Mouse (Mus musculus): ENCODE measurements around the gene Cd19. TPM values are rescaled to one million over a fixed set of nuclear protein-coding genes. Genes with fewer than 3 reads are reported as not detected.

Cd19 gene
- 62.1 and 196 TPM in 2 replicates for polyA plus RNA-seq (2011; ENCODE audit: insufficient read depth, insufficient read length, low replicate concordance, missing spikeins)

GRCm38 (mm10) chr7:126414725-126415124 lies at the start of gene Cd19:
Cd19 (minus strand) TSS chr7:126414889.
- Histone ChIP-seq H3K4me3 (replicated peaks; ENCODE audit: control insufficient read depth, low read depth, low read length) (peak within 1 kb of the TSS; percentile 77), H3K27ac (ENCODE audit: control insufficient read depth, insufficient read depth, low read depth, low read length, poor library complexity) (peak within 1 kb of the TSS; percentile 56), H3K4me1 (ENCODE audit: control insufficient read depth, insufficient read depth, low read length) (peaks cover 3% of the 10 kb centered on the region)
- TF ChIP-seq POLR2A (IDR thresholded peaks at IDR 0.05; ENCODE audit: borderline replicate concordance, control insufficient read depth, low read depth, low read length) (peak; percentile 70; the same call in 1 of the 2 replicates), CTCF (IDR thresholded peaks at IDR 0.05; ENCODE audit: control insufficient read depth, insufficient read depth, low read length) (no peak)
- 78% methylated on average over 6 of the region's 6 CpGs for WGBS

- H3K4me3 ChIP-seq (replicated peaks; ENCODE audit: control insufficient read depth, low read depth, low read length) = no peak overlapping the region
- TF ChIP-seq POLR2A (IDR thresholded peaks at IDR 0.05; ENCODE audit: borderline replicate concordance, control insufficient read depth, low read depth, low read length) (no peak), CTCF (IDR thresholded peaks at IDR 0.05; ENCODE audit: control insufficient read depth, insufficient read depth, low read length) (no peak)
- no peaks in the 10 kb centered on the region; the same call in none of the 2 replicates for H3K4me1 ChIP-seq (ENCODE audit: control insufficient read depth, insufficient read depth, low read length)
- H3K27ac ChIP-seq (ENCODE audit: control insufficient read depth, insufficient read depth, low read depth, low read length, poor library complexity) = peak overlapping the region; percentile 26
- WGBS = 9% methylated on average over 4 of the region's 4 CpGs
Measured at GRCm38 (mm10) chr7:126464121-126464520, 49.4 kb upstream of the Cd19 start.

GRCm38 (mm10) chr7:126463547-126463946 lies 48.9 kb upstream of the Cd19 start:
- no peak overlapping the region for H3K4me3 ChIP-seq (replicated peaks; ENCODE audit: control insufficient read depth, low read depth, low read length)
- no peaks in the 10 kb centered on the region; the same call in none of the 2 replicates for H3K4me1 ChIP-seq (ENCODE audit: control insufficient read depth, insufficient read depth, low read length)
- 65% methylated on average over 4 of the region's 4 CpGs for WGBS
- TF ChIP-seq CTCF (IDR thresholded peaks at IDR 0.05; ENCODE audit: control insufficient read depth, insufficient read depth, low read length) = no peak
- TF ChIP-seq POLR2A (IDR thresholded peaks at IDR 0.05; ENCODE audit: borderline replicate concordance, control insufficient read depth, low read depth, low read length) = no peak
- H3K27ac ChIP-seq (ENCODE audit: control insufficient read depth, insufficient read depth, low read depth, low read length, poor library complexity) = no peak overlapping the region

- WGBS = 66% methylated on average over 5 of the region's 5 CpGs
- H3K4me3 ChIP-seq (replicated peaks; ENCODE audit: control insufficient read depth, low read depth, low read length) = no peak within 1 kb of the TSS
- TF ChIP-seq CTCF (IDR thresholded peaks at IDR 0.05; ENCODE audit: control insufficient read depth, insufficient read depth, low read length) (no peak), POLR2A (IDR thresholded peaks at IDR 0.05; ENCODE audit: borderline replicate concordance, control insufficient read depth, low read depth, low read length) (no peak)
- no peaks in the 10 kb centered on the region; the same call in 1 of the 2 replicates for H3K4me1 ChIP-seq (ENCODE audit: control insufficient read depth, insufficient read depth, low read length)
- peak within 1 kb of the TSS; percentile 26 for H3K27ac ChIP-seq (ENCODE audit: control insufficient read depth, insufficient read depth, low read depth, low read length, poor library complexity)
Measured at GRCm38 (mm10) chr7:126463004-126463403, 48.3 kb upstream of the Cd19 start, which contains the start of gene Atp2a1. Atp2a1 (minus strand) TSS chr7:126463108.

GRCm38 (mm10) chr7:126461626-126462025 lies 46.9 kb upstream of the Cd19 start:
- Histone ChIP-seq H3K27ac (ENCODE audit: control insufficient read depth, insufficient read depth, low read depth, low read length, poor library complexity) (no peak overlapping the region), H3K4me3 (replicated peaks; ENCODE audit: control insufficient read depth, low read depth, low read length) (no peak overlapping the region), H3K4me1 (ENCODE audit: control insufficient read depth, insufficient read depth, low read length) (no peaks in the 10 kb centered on the region; the same call in 1 of the 2 replicates)
- no peak for TF ChIP-seq CTCF (IDR thresholded peaks at IDR 0.05; ENCODE audit: control insufficient read depth, insufficient read depth, low read length)
- no peak for TF ChIP-seq POLR2A (IDR thresholded peaks at IDR 0.05; ENCODE audit: borderline replicate concordance, control insufficient read depth, low read depth, low read length)
- 84% methylated on average over 3 of the region's 3 CpGs for WGBS

GRCm38 (mm10) chr7:126460623-126461399 lies 46.1 kb upstream of the Cd19 start:
- Histone ChIP-seq H3K4me3 (replicated peaks; ENCODE audit: control insufficient read depth, low read depth, low read length) (no peak overlapping the region), H3K4me1 (ENCODE audit: control insufficient read depth, insufficient read depth, low read length) (no peaks in the 10 kb centered on the region), H3K27ac (ENCODE audit: control insufficient read depth, insufficient read depth, low read depth, low read length, poor library complexity) (no peak overlapping the region)
- no peak for TF ChIP-seq POLR2A (IDR thresholded peaks at IDR 0.05; ENCODE audit: borderline replicate concordance, control insufficient read depth, low read depth, low read length)
- no peak for TF ChIP-seq CTCF (IDR thresholded peaks at IDR 0.05; ENCODE audit: control insufficient read depth, insufficient read depth, low read length)
- WGBS = 40% methylated on average over 10 of the region's 10 CpGs

- Histone ChIP-seq H3K4me1 (ENCODE audit: control insufficient read depth, insufficient read depth, low read length) (no peaks in the 10 kb centered on the region), H3K27ac (ENCODE audit: control insufficient read depth, insufficient read depth, low read depth, low read length, poor library complexity) (no peak overlapping the region), H3K4me3 (replicated peaks; ENCODE audit: control insufficient read depth, low read depth, low read length) (no peak overlapping the region)
- TF ChIP-seq CTCF (IDR thresholded peaks at IDR 0.05; ENCODE audit: control insufficient read depth, insufficient read depth, low read length) (no peak), POLR2A (IDR thresholded peaks at IDR 0.05; ENCODE audit: borderline replicate concordance, control insufficient read depth, low read depth, low read length) (no peak)
- WGBS = 82% methylated on average over 11 of the region's 11 CpGs
Measured at GRCm38 (mm10) chr7:126458844-126459618, 44.3 kb upstream of the Cd19 start.

GRCm38 (mm10) chr7:126458225-126458624 lies 43.5 kb upstream of the Cd19 start:
- Histone ChIP-seq H3K4me3 (replicated peaks; ENCODE audit: control insufficient read depth, low read depth, low read length) (no peak overlapping the region), H3K27ac (ENCODE audit: control insufficient read depth, insufficient read depth, low read depth, low read length, poor library complexity) (no peak overlapping the region), H3K4me1 (ENCODE audit: control insufficient read depth, insufficient read depth, low read length) (no peaks in the 10 kb centered on the region)
- WGBS = 84% methylated on average over 5 of the region's 5 CpGs
- TF ChIP-seq CTCF (IDR thresholded peaks at IDR 0.05; ENCODE audit: control insufficient read depth, insufficient read depth, low read length) (no peak), POLR2A (IDR thresholded peaks at IDR 0.05; ENCODE audit: borderline replicate concordance, control insufficient read depth, low read depth, low read length) (no peak)
